Mouse (Mus musculus) forebrain, embryonic 11.5 days (tissue): ENCODE measurements around the gene Nbr1. TPM values are rescaled to one million over a fixed set of nuclear protein-coding genes. Genes with fewer than 3 reads are reported as not detected.
A peak's percentile ranks its signal among the peaks of the same experiment; 100 is the strongest.

ENCODE experiments used
- ATAC-seq: fragments of 200-750 bp; cut with Nextera tagmentation; replicated peaks from 2 replicates; pipeline ENCODE4 v1.8.0; 2017; ENCODE audit warnings: moderate TSS enrichment; ENCODE audit not compliant: low FRiP score
- DNase-seq: peaks from one replicate; pipeline ENCODE4 v3.0.0-alpha.2; 2017; ENCODE audit warnings: low spot score
- H3K27ac ChIP-seq: fragments of 300-500 bp; sonication (generic); 2 replicates; pipeline ENCODE4 v1.5.1; 2014; ENCODE audit warnings: low read depth, low read length
- H3K27me3 ChIP-seq: fragments of 300-500 bp; sonication (generic); 2 replicates; pipeline ENCODE4 v1.6.1; 2014; ENCODE audit warnings: mild to moderate bottlenecking, low read length, mixed read lengths; ENCODE audit not compliant: control insufficient read depth, insufficient read depth
- H3K36me3 ChIP-seq: fragments of 300-500 bp; sonication (generic); 2 replicates; pipeline ENCODE4 v1.6.1; 2014; ENCODE audit warnings: mild to moderate bottlenecking, low read length, moderate library complexity, mixed read lengths; ENCODE audit not compliant: control insufficient read depth, insufficient read depth
- H3K4me1 ChIP-seq: fragments of 300-500 bp; sonication (generic); replicated peaks from 2 replicates; pipeline ENCODE4 v1.6.1; 2014; ENCODE audit warnings: low read length, mixed read lengths; ENCODE audit not compliant: control insufficient read depth, insufficient read depth
- H3K4me2 ChIP-seq: fragments of 300-500 bp; sonication (generic); 2 replicates; pipeline ENCODE4 v1.6.1; 2014; ENCODE audit warnings: low read depth, mild to moderate bottlenecking, low read length, moderate library complexity, mixed read lengths; ENCODE audit not compliant: severe bottlenecking
- H3K4me3 ChIP-seq: fragments of 300-500 bp; sonication (generic); 2 replicates; pipeline ENCODE4 v1.5.1; 2014; ENCODE audit warnings: low read depth, low read length
- H3K9ac ChIP-seq: fragments of 300-500 bp; sonication (generic); 2 replicates; pipeline ENCODE4 v1.6.1; 2014; ENCODE audit warnings: low read length
- H3K9me3 ChIP-seq: fragments of 300-500 bp; sonication (generic); 2 replicates; pipeline ENCODE4 v1.6.1; 2016; ENCODE audit warnings: low read length, mixed read lengths; ENCODE audit not compliant: control insufficient read depth
- WGBS: fragments of 180-500 bp; shearing (Covaris S2); extraction: QIAGEN DNeasy Blood & Tissue Kit; methylation state at CpG from one replicate; pipeline ENCODE4 v1.1.7; 2014; 5-methylcytosine and 5-hydroxymethylcytosine counted together
- polyA plus RNA-seq: library from polyadenylated mRNA; unstranded; fragments of >200 nt; fragmentation: Nextera tagmentation; extraction: Ambion mirVana; gene quantifications from 2 replicates; pipeline ENCODE4 v1.2.1, GENCODE M21; 2014

Gene Nbr1
- polyA plus RNA-seq: 96.0 and 97.1 TPM in 2 replicates

DNA sequence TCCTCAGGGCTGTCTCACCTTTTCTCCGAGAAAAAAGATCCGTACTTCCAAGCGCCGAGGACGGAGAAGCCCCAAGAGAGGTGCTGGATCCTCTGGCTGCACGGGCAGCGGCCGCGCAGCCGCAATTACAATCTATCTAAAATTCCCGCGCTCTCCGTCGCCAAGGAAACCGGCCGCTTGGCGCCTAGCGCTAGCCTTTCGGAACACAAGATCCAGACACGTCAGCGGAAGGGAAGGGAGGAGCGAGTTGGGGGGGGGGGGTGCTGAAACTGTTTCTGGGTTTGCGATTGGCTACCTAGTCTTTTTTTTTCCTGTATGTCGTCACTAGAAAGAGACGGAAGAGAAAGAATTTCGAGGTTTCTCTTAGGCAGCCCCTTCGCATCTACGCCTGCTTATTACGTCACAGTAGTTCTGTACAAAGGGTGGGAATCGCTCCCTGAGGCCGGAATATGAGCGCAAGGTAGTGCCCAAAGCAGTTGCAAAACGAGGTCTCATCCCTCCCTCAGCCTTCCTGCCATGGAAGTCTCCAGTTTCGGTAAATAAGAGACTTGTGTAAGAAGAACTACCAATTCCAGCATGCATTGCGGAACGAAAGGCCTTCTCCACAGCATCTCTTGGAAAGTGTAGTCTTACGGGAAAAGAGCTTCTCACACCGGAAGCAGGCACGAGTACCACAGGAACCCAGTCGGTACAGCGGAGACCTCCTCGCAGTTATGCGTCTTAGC is at the start of gene Nbr1, which contains the start of gene Brca1:
TSS of gene Nbr1 (plus strand) at position 399 of the 725 bp plus-strand sequence.
TSS of gene Brca1 (minus strand) at position 205 of the 725 bp plus-strand sequence.
- ATAC-seq: peak; percentile 80
- Histone ChIP-seq H3K9me3 (no peaks in the 10 kb centered on the region), H3K36me3 (no peaks in the 10 kb centered on the region), H3K27me3 (no peaks in the 10 kb centered on the region), H3K4me1 (peaks cover 2% of the 10 kb centered on the region; the same call in 1 of the 2 replicates), H3K4me2 (peak within 1 kb of the TSS; percentile 63), H3K9ac (peak within 1 kb of the TSS; percentile 70), H3K27ac (peak within 1 kb of the TSS; percentile 90), H3K4me3 (peak within 1 kb of the TSS; percentile 50)
- peak; percentile 98 for DNase-seq
- WGBS: under 1% methylated on average over 43 of the region's 43 CpGs

DNA sequence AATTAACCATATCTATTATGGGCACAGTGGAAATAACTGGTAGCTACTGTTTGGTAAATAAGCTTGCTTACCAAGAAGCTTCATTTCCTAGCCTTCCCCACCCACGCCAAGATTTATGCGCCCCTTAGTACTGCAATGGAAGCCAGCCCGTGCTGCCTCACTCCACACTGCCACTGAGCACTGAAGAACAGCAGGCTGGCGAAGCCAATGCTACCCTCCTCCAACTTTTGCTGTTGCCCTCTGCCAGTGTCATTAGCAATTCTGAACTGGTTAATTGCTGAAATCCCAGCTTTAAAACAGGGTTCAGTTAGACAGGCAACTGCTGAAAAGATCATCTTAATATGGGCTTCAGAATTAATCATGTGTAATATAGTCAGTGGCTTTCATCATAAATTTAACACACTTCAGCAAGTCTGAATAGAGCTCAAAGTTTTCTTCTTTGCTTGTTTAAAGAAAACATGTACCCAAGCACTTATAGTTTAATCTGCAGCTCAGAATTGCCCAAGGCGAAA is 45.6 kb upstream of the Nbr1 start:
- H3K36me3 ChIP-seq: peaks cover 3% of the 10 kb centered on the region
- no peak overlapping the region for H3K27ac ChIP-seq
- H3K27me3 ChIP-seq: no peaks in the 10 kb centered on the region
- H3K4me1 ChIP-seq: no peaks in the 10 kb centered on the region
- WGBS: 74% methylated on average over 5 of the region's 5 CpGs
- ATAC-seq (no peak), DNase-seq (no peak)
- H3K4me3 ChIP-seq: no peak overlapping the region
- no peak overlapping the region for H3K9ac ChIP-seq
- no peaks in the 10 kb centered on the region for H3K9me3 ChIP-seq
- H3K4me2 ChIP-seq: no peak overlapping the region

DNA sequence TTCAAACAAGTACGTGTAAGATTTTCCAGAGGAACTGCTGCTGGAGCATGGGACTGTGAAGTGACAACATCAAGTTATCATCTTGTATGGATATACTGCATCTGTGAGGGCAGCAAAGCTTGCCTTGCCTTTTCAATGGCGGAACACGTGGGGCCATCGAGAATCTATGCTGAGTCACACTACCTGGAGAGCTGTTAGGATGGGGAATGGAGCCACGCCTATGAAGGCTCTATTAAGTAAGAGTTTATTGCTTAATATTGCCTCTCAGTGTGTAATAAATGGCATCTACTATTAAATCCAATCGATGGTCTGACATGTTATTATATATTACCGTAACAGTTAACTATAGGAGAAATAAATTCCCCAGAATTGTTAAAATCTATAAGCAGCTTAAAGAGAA is 44.9 kb upstream of the Nbr1 start:
- Histone ChIP-seq H3K4me1 (no peaks in the 10 kb centered on the region), H3K27ac (no peak overlapping the region), H3K4me3 (no peak overlapping the region), H3K4me2 (no peak overlapping the region), H3K9me3 (no peaks in the 10 kb centered on the region), H3K9ac (no peak overlapping the region), H3K27me3 (no peaks in the 10 kb centered on the region), H3K36me3 (peaks cover 3% of the 10 kb centered on the region)
- WGBS: 94% methylated on average over 7 of the region's 7 CpGs
- no peak for DNase-seq
- no peak for ATAC-seq

DNA sequence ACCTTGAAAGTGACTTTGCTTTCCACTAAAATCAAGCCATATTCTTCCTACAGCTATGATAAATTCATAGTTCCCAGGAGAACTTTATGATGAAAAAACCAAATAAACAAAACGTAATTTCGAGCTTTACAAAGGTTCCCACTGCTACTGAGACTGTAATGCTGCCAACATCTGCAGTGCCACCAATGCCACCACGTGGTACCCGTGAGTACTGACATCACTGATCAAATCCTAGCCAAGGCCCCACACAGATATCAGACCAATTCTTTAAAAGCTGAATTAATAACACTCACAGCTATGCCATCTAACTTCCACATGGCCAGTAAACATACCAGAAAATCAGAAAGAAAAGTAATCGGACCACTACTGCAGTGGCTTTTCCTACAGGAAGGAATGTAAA is 33.0 kb upstream of the Nbr1 start:
- Histone ChIP-seq H3K27ac (no peak overlapping the region), H3K36me3 (no peaks in the 10 kb centered on the region; the same call in 1 of the 2 replicates), H3K4me3 (no peak overlapping the region), H3K9ac (no peak overlapping the region), H3K4me2 (no peak overlapping the region), H3K4me1 (no peaks in the 10 kb centered on the region), H3K27me3 (no peaks in the 10 kb centered on the region), H3K9me3 (no peaks in the 10 kb centered on the region)
- DNase-seq: no peak
- WGBS: 89% methylated on average over 5 of the region's 5 CpGs
- ATAC-seq: no peak

DNA sequence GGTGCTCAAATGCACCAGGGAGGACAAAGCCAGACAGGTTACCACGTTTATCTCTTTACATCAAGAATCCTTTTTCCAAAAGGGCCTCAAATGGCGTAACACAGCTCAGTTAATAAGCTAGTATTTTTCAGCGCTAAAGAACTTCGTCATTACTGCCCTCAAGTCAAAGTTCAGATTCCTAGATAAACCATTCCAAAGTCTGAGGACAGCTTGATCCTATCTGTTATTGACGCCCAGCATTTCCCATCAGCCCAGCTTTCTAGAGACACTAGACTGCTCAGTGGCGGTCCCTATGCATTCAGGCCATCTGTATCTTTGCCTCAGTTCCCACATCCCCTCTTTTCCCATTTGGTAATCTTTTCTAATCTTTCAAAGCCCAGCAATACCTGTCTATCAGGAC is 32.6 kb upstream of the Nbr1 start:
- DNase-seq (no peak), ATAC-seq (no peak)
- H3K36me3 ChIP-seq: no peaks in the 10 kb centered on the region; the same call in 1 of the 2 replicates
- no peaks in the 10 kb centered on the region for H3K4me1 ChIP-seq
- 91% methylated on average over 6 of the region's 6 CpGs for WGBS
- no peak overlapping the region for H3K9ac ChIP-seq
- no peaks in the 10 kb centered on the region for H3K27me3 ChIP-seq
- no peak overlapping the region for H3K4me3 ChIP-seq
- H3K4me2 ChIP-seq: no peak overlapping the region
- no peak overlapping the region for H3K27ac ChIP-seq
- no peaks in the 10 kb centered on the region for H3K9me3 ChIP-seq

DNA sequence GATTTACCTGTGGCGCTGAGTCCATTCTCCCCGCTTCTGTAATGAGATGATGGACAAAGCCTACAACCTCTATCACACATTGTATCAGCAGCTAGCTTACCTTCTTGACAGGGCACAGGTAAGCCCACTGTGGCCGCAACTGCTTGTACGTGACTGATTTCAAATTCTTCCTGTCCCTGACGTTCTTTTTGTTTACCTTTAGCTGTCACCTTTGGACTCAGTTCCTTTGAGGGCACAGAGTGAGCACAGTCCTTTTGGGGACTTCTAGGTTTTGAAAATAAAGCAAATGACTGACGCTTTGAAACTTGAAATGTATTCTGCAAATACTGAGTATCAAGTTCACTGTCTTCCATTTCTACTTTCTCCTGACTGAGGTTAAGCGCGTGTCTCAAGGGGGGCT is 27.5 kb upstream of the Nbr1 start:
- no peak overlapping the region for H3K4me3 ChIP-seq
- WGBS: 95% methylated on average over 8 of the region's 8 CpGs
- no peak overlapping the region for H3K9ac ChIP-seq
- H3K27me3 ChIP-seq: no peaks in the 10 kb centered on the region
- DNase-seq (no peak), ATAC-seq (no peak)
- no peak overlapping the region for H3K27ac ChIP-seq
- H3K36me3 ChIP-seq: no peaks in the 10 kb centered on the region; the same call in 1 of the 2 replicates
- H3K4me2 ChIP-seq: no peak overlapping the region
- no peaks in the 10 kb centered on the region for H3K9me3 ChIP-seq
- no peaks in the 10 kb centered on the region for H3K4me1 ChIP-seq

DNA sequence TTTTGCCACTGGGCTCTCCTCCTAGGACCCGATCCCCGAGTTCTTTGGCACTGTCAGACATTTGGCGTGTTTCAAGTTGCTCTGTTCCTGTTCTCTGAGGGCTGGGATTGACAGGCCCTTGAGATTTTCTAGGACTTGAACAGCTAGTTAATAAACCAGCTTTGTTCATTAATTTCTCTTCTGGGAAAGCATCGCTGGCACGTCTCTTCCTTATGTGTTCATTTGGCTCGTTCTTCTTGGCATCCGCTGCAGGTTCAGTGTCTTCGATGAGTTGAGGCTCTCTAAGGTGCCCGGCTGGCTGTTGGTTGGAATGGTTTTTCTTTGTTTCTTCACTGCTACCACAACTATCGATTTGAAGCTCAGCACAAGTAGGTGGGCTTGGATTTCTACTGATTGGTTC is 26.9 kb upstream of the Nbr1 start:
- H3K36me3 ChIP-seq: no peaks in the 10 kb centered on the region; the same call in 1 of the 2 replicates
- no peaks in the 10 kb centered on the region for H3K27me3 ChIP-seq
- no peak overlapping the region for H3K9ac ChIP-seq
- H3K4me2 ChIP-seq: no peak overlapping the region
- H3K27ac ChIP-seq: no peak overlapping the region
- H3K9me3 ChIP-seq: no peaks in the 10 kb centered on the region
- H3K4me3 ChIP-seq: no peak overlapping the region
- no peak for ATAC-seq
- no peak for DNase-seq
- H3K4me1 ChIP-seq: no peaks in the 10 kb centered on the region
- 96% methylated on average over 10 of the region's 10 CpGs for WGBS

DNA sequence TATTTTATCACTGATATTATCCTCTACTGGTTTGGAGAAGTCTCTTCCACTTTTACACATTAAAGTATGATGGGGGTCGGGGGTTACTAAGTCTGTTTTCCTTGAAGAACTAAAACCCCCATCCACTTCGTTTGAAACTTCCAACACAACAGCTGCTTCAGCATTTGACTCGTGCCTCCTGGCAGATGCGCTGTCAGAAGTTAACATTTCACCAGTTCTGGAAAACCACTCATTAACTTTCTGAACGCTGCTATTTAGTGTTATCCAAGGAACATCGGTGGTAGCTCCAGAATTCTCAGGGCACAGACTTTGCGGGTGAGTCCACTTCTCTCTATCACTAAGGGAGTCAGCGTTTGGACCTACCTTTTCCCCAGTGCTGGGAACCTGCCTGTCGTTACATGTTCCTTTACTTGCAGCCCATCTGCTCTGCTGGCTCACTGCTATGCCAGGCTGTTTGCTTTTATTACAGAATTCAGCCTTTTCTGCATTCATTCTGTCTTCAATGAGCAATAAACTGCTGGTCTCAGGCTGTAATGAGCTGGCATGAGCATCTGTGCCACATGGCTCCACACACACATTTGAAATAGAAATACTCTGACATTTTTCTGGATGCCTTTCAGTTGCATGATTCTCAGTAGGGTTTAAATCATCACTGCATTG is 25.9 kb upstream of the Nbr1 start:
- H3K9ac ChIP-seq: no peak overlapping the region
- H3K9me3 ChIP-seq: no peaks in the 10 kb centered on the region
- H3K36me3 ChIP-seq: no peaks in the 10 kb centered on the region; the same call in 1 of the 2 replicates
- H3K4me2 ChIP-seq: no peak overlapping the region
- WGBS: 94% methylated on average over 9 of the region's 9 CpGs
- H3K27ac ChIP-seq: no peak overlapping the region
- no peak for ATAC-seq
- no peaks in the 10 kb centered on the region for H3K4me1 ChIP-seq
- H3K4me3 ChIP-seq: no peak overlapping the region
- no peak for DNase-seq
- no peaks in the 10 kb centered on the region for H3K27me3 ChIP-seq
